Mouse (Mus musculus): ENCODE results near the gene Slc22a3. TPM values are rescaled to one million over a fixed set of nuclear protein-coding genes. Genes with fewer than 3 reads are reported as not detected.

The Slc22a3 gene
- total RNA-seq (2021): 1 to 10 TPM; 2.2 to 3.0 TPM

DNA sequence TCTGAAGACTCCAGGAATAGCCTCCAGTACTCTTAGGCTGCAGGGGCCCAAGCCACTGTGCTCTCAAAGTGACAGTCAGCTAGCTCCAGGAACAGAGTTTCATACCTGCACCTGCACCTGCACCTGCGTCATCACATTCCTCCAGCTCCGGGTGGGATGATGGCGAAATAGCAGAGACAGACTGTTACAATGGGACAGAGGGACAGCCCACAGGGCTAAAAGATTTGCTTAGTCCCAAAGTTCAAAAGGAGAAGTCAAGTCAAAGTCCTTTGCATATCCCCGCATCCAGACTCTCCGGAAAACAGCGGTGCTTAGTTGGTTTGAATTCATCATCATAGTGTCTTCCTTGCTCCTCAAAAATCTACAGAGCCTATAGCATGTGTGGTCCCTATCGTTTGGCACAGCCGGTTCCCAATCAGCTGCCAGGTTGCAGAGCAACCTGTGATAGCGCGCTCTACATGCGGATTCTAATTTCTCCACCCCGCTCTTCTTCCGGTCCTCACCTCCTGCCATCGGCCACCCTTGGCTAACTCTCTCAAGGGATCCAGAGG is at the start of gene Slc22a3:
Slc22a3 (minus strand) TSS at position 51 of the 551 bp plus-strand sequence.
- DNase-seq (ENCODE audit: low spot score in 2 of 2): no peak
- intact Hi-C loops (cut with DNase I): no loop called here

DNA sequence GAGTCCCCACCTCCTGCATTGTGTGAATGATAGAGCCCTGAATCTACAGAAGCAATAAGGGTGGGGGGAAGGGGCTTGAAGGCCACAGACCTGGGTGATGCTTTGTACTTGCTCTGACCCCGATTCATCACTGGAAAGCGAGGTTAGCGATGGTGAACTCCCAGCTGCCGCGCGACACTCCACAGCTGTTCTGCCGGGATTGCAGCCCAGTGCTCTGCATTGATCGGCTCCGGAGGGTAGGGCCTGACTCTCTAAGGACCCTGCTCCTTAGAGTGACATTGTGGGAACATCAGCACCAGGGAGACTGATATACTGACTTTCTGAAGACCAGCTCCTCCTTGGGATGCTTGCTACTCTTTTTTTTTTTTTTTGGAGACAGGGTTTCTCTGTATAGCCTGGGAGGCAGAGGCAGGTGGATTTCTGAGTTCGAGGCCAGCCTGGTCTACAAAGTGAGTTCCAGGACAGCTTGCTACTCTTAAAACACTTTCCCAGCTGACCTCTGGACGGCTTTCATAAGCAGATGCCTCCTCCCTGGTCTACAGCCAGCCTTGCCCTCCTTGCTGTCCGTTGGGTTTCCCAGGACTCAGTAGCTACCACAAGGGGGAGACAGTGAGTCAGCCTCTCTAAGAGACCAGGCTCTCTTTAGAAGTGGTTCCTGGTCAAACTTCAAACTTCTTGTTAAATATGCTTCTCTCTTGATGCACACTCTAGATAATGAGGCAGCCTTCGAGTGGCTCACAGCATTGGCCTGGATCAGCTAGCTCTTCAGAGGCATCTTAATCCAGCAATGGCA is 27.0 kb upstream of the Slc22a3 start:
- peak; percentile 35 for DNase-seq (ENCODE audit: low spot score in 2 of 2)
- intact Hi-C loops (cut with DNase I): loop anchor here (2.0 to 10.0 kb wide), 3 partner anchors 117 to 280 kb away; no protein-coding TSS in a partner anchor

DNA sequence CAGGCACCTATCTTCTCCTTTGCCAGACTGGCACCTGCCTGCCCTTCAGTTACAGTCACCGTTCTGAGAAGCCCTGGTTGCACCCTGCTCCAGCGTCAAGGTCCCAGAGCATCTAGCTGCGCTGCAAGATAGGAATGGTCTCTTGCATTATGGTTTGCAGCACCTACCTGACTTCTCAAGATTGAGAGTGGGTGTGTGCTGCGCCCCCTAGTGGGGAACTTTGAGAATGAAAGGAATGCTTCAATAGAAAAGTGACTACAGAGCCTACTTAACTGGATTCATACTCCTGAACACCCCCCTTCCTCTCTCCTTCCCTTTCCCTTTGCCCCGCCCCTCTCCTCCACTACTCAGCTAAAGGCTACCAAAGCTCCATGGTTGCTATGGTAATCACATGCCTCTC is 24.6 kb upstream of the Slc22a3 start:
- intact Hi-C loops (cut with DNase I): loop anchor here (5.0 to 10.0 kb wide), 2 partner anchors 115 to 283 kb away; no protein-coding TSS in a partner anchor
- peak in 1 of 2 experiments; percentile 26 for DNase-seq (ENCODE audit: low spot score in 2 of 2)

DNA sequence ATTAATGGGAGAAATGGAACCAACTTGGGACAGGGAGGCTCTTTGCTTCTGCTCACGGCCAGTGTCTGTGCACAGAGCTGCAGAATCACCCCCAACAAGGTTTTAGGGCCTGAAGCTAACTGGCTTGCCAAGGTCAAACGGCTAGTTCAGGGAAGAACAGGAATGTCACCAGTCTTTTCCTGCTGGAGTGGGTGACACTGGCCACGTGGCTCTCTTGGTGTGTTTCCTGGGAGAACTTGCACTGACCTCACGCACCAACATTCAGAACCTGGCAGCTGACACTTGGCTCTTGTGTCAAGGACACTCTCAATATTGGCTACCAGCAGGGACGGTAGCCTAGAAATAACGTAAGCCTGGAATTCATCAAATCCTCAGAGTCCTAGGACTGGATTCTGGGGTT is 22.6 kb upstream of the Slc22a3 start:
- intact Hi-C loops (cut with DNase I): loop anchor here (5.0 to 10.0 kb wide), 2 partner anchors 113 to 285 kb away; no protein-coding TSS in a partner anchor
- no peak for DNase-seq (ENCODE audit: low spot score in 2 of 2)

DNA sequence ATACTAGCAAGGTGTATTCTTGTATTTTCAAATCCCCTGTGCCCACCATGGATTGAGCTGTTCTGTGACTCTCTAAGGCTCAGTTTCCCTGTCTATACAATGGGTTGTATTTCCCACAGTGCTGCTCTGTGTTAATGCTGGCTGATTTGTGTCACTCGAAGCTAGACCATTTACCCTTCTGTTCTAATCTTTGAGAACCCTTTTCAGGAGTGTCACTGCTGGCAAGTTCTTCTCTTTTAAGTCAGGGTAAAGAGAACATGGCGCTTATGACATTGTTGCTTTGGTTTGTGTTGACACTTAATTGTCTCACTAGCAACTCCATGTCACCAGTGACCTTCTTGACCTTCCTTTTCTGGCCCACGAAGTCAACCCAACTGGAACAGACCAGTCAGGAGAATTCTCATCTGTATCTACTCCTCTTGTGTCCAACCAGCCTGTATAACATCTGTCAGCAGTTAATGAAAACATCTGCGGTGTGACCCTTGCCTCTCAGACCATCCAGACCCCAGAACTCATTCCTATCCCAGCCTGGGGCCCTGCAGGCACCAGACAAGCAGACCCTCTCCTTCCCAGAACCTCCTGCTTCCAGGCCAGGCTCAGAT is 22.0 kb upstream of the Slc22a3 start:
- DNase-seq (ENCODE audit: low spot score in 2 of 2): no peak
- intact Hi-C loops (cut with DNase I): no loop called here

GRCm38 (mm10) chr17:12519089-12519488 is 11.6 kb upstream of the Slc22a3 start:
- intact Hi-C loops (cut with DNase I): no loop called here
- DNase-seq (ENCODE audit: low spot score in 2 of 2): no peak

- intact Hi-C loops (cut with DNase I): no loop called here
- DNase-seq (ENCODE audit: low spot score in 2 of 2): no peak
Measured at GRCm38 (mm10) chr17:12518194-12518593, 10.7 kb upstream of the Slc22a3 start.

GRCm38 (mm10) chr17:12513997-12514396 is 6.5 kb upstream of the Slc22a3 start:
- DNase-seq (ENCODE audit: low spot score in 2 of 2): no peak
- intact Hi-C loops (cut with DNase I): no loop called here

DNA sequence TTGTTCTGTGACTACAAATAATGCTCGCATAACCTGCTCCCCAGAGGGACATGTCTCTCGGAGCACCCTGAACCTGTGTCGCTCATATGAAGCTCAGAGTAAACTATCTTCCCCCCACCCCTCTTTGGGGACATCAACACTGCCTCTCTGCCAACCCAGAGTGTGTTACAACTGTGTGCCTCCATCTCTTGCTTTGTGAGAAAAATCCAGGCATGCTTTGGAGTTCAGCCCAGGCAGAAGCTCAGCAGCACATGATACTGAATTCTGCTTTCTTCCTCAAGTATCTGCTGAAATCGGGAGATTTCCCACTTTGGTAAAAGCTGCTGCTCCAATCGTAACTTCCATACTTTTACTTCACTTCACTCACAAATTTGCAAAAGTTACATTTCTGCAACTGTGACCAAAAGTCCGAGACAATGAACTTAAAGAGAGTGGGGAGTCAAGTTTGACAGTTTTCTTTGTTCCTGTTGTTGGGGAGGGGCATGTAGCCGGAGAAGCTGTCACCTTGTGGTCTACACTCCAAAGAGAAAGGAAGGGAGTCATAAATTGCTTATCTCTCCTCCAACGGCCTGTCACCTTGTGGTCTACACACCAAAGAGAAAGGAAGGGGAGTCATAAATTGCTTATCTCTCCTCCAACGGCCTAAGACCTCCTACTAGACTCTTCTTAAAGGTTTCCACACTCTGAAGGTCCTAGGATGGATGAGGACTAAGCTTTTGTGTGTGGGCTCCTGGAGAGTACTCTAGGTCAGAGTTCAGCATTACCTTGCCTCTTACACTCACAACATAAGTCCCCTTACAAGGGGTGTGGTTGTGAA is 5.8 kb upstream of the Slc22a3 start:
- intact Hi-C loops (cut with DNase I): no loop called here
- DNase-seq (ENCODE audit: low spot score in 2 of 2): no peak

GRCm38 (mm10) chr17:12511193-12511592 is 3.7 kb upstream of the Slc22a3 start:
- no peak for DNase-seq (ENCODE audit: low spot score in 2 of 2)
- intact Hi-C loops (cut with DNase I): no loop called here

- no peak for DNase-seq (ENCODE audit: low spot score in 2 of 2)
- intact Hi-C loops (cut with DNase I): no loop called here
Measured at GRCm38 (mm10) chr17:12508376-12508775, 872 bp upstream of the Slc22a3 start.

GRCm38 (mm10) chr17:12506903-12507563 is 471 bp downstream of the Slc22a3 start:
- intact Hi-C loops (cut with DNase I): no loop called here
- no peak for DNase-seq (ENCODE audit: low spot score in 2 of 2)

DNA sequence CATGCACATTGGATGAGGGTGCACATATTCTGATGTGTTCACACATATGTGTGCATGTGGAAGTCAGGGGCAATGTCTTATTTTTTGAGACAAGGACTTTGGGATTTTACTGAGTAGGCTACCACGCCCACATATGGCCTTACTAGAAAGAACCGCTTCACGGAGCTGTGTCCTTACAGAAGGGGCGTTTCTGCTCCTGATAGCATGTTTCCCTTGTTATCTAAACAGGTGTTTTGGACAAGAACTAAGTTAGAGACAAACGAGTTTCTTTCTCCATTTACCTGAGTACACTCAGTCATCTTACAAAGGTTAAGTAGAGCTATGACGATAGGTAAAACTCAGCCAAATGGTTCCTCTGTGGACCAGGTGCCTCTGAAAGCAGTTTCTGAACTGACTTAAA is 1.8 kb downstream of the Slc22a3 start:
- intact Hi-C loops (cut with DNase I): no loop called here
- DNase-seq (ENCODE audit: low spot score in 2 of 2): no peak

DNA sequence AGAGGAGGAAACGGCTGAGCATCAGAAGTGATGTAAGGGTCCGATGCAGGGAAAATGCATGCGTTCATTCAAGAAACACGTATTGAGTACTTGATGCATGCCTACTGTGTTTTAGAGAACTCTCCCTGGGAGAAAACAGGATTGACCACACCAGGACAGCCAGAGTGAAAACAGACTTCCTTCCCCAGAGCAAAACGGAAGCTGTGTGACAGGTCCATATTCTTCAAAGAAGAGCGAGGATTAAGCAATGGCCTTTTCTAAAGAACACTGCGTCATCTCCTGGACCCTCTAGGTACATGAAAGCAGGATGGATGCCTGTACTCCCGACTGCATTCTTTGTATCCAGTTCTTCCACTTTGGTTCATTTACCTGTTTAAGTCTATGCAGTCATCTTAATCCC is 8.1 kb downstream of the Slc22a3 start:
- DNase-seq (ENCODE audit: low spot score in 2 of 2): no peak
- intact Hi-C loops (cut with DNase I): no loop called here

DNA sequence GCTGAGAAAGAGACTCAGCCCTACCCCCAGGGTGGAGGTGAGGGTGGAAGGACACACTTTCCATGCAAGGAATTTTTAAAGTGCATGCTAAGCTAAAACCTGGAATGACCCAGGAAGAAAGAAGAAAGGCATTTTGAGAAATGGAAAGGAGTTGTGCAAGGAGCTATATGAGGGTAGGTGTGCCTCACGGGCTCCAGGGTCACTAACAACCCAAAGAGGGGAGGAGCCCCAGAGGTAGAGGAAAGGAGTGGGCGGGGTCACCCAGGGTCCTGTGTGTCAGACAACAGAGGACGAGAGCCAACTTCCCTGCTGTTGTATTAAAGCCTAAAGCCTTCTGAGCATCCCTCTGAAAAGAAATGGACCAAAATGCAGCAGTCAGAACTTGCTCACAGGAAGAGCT is 11.9 kb downstream of the Slc22a3 start:
- intact Hi-C loops (cut with DNase I): no loop called here
- DNase-seq (ENCODE audit: low spot score in 2 of 2): no peak

DNA sequence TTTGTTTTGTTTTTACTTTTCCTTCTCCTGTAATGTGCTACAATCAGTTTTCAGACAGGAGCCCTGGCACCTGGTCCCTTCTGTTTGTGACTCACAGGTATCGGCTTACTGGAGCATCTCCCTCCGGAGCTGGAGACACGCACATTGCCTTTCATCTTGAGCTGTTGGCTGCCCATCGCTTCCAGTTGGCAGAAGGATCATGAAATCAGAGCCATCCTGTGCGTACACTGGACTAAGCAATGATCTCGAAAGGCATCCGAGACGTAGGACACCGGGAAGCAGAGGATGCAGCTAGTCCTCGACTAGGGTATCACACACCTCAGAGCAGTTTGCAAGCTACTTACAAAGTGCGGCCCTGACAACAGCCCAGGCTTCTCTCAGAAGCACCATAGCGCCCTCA is 15.9 kb downstream of the Slc22a3 start:
- no peak for DNase-seq (ENCODE audit: low spot score in 2 of 2)
- intact Hi-C loops (cut with DNase I): no loop called here

- intact Hi-C loops (cut with DNase I): no loop called here
- no peak for DNase-seq (ENCODE audit: low spot score in 2 of 2)
Measured at GRCm38 (mm10) chr17:12489888-12490287, 17.6 kb downstream of the Slc22a3 start.

DNA sequence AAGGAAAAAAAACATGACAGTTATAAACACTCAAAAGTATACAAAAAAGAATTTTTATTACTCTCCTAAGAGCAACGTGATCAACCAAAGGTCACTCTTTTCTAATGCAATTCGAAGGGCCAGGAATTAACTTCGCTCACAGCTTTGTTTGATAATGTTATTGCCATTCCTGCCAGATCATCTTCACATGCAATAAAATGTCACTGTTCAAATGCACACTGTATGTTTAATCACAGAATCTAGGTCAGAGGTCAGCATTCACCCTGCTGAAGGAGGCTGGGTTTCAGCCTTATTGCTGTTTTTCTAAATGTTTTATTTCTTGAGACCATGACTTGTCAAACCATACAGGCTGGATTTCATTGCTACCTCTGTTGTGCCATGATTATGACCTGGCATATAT is 21.8 kb downstream of the Slc22a3 start:
- intact Hi-C loops (cut with DNase I): no loop called here
- no peak for DNase-seq (ENCODE audit: low spot score in 2 of 2)

- intact Hi-C loops (cut with DNase I): no loop called here
- no peak for DNase-seq (ENCODE audit: low spot score in 2 of 2)
Measured at GRCm38 (mm10) chr17:12479416-12479815, 28.1 kb downstream of the Slc22a3 start.

Measured in left cerebral cortex, postnatal 36 days (tissue).